Mouse (Mus musculus) stomach, embryonic 15.5 days (tissue): ENCODE measurements around the gene Exoc6. TPM values are rescaled to one million over a fixed set of nuclear protein-coding genes. Genes with fewer than 3 reads are reported as not detected.

ENCODE experiments used
- ATAC-seq: fragments of 200-750 bp; cut with Nextera tagmentation; 2 replicates; pipeline ENCODE4 v1.8.0; 2017; ENCODE audit warnings: low read depth, moderate number of reproducible peaks, moderate TSS enrichment; ENCODE audit not compliant: insufficient read depth, low FRiP score
- H3K27ac ChIP-seq: fragments of 300-500 bp; sonication (generic); 2 replicates; pipeline ENCODE4 v1.5.1; 2015; ENCODE audit warnings: mild to moderate bottlenecking, inconsistent platforms
- H3K27me3 ChIP-seq: fragments of 300-500 bp; sonication (generic); replicated peaks from 2 replicates; pipeline ENCODE4 v1.6.1; 2015; ENCODE audit warnings: inconsistent platforms
- H3K36me3 ChIP-seq: fragments of 300-500 bp; sonication (generic); 2 replicates; pipeline ENCODE4 v1.6.1; 2015; ENCODE audit warnings: inconsistent platforms
- H3K4me1 ChIP-seq: fragments of 300-500 bp; sonication (generic); 2 replicates; pipeline ENCODE4 v1.6.1; 2015; ENCODE audit warnings: inconsistent platforms
- H3K4me2 ChIP-seq: fragments of 300-500 bp; sonication (generic); 2 replicates; pipeline ENCODE4 v1.6.1; 2015; ENCODE audit warnings: mild to moderate bottlenecking, inconsistent platforms
- H3K4me3 ChIP-seq: fragments of 300-500 bp; sonication (generic); replicated peaks from 2 replicates; pipeline ENCODE4 v1.5.1; 2015; ENCODE audit warnings: inconsistent platforms
- H3K9ac ChIP-seq: fragments of 300-500 bp; sonication (generic); 2 replicates; pipeline ENCODE4 v1.6.1; 2015; ENCODE audit warnings: inconsistent platforms
- H3K9me3 ChIP-seq: fragments of 300-500 bp; sonication (generic); 2 replicates; pipeline ENCODE4 v1.6.1; 2016; ENCODE audit warnings: inconsistent platforms
- WGBS: fragments of 180-500 bp; shearing (Covaris S2); methylation state at CpG from one replicate; pipeline ENCODE4 v1.1.7; 2015; 5-methylcytosine and 5-hydroxymethylcytosine counted together
- polyA plus RNA-seq: library from polyadenylated mRNA; unstranded; fragments of >200 nt; fragmentation: Nextera tagmentation; extraction: Ambion mirVana; gene quantifications from 2 replicates; pipeline ENCODE4 v1.2.1, GENCODE M21; 2015

Gene Exoc6
- polyA plus RNA-seq, 1 experiment from 2014 or later, result 14.9 TPM

DNA sequence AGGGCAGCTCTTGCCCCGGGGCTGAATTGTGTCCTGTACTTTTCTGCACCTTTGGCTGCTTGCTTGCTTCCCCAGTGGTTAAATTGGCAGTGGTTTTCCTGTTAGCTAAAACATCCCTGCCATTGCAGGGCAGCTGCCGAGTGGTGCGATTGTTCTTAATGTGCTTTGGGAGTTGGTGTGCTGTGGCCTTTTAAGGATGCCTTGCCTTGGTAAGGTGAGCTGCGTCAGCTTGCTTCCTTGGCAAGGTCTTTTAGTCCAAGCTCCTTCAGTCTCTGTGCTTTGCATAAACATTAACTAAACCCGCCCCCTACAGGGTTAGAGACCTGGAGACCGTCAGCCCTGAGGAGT lies 9.8 kb downstream of the Exoc6 start:
- no peak overlapping the region for H3K4me3 ChIP-seq
- 17% methylated on average over 6 of the region's 6 CpGs for WGBS
- H3K4me1 ChIP-seq, result peaks cover 8% of the 10 kb centered on the region
- H3K9ac ChIP-seq, result no peak overlapping the region
- H3K9me3 ChIP-seq, result no peaks in the 10 kb centered on the region
- H3K36me3 ChIP-seq, result no peaks in the 10 kb centered on the region
- ATAC-seq, result no peak
- H3K4me2 ChIP-seq, result peak overlapping the region; percentile 26
- H3K27me3 ChIP-seq, result no peaks in the 10 kb centered on the region
- H3K27ac ChIP-seq, result peak overlapping the region; percentile 57; the same call in 1 of the 2 replicates

GRCm38 (mm10) chr19:37561106-37561892 lies 11.1 kb downstream of the Exoc6 start:
- no peaks in the 10 kb centered on the region for H3K27me3 ChIP-seq
- no peaks in the 10 kb centered on the region for H3K9me3 ChIP-seq
- H3K4me3 ChIP-seq, result no peak overlapping the region
- WGBS, result 46% methylated on average over 10 of the region's 10 CpGs
- H3K9ac ChIP-seq, result no peak overlapping the region
- H3K36me3 ChIP-seq, result no peaks in the 10 kb centered on the region
- H3K4me1 ChIP-seq, result peaks cover 8% of the 10 kb centered on the region
- peak; percentile 58; the same call in 1 of the 2 replicates for ATAC-seq
- H3K27ac ChIP-seq, result 0 out of 2 replicates have a peak overlapping the region, but pooled peaks have one; percentile 0
- H3K4me2 ChIP-seq, result no peak overlapping the region

DNA sequence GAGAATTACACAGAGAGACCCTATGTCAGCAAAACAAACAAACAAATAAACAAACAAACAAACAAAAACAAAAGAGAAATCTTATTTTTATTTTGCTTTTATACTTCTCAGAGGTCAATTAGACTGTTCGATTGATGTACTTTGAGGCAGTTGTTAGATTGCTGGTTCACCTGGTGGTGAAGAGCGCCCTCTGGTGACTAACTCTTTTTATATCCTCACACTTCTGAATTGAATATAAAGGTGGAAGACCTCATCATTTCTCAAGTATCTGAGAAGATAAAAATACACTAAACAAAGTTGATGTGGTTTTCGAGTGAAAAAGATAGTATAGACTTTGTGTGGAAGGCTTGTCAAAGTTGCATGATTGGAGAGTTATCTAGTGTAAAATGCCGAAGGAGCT lies 13.5 kb downstream of the Exoc6 start:
- H3K27ac ChIP-seq, result no peak overlapping the region

GRCm38 (mm10) chr19:37565806-37566205 lies 15.6 kb downstream of the Exoc6 start:
- WGBS, result 38% methylated on average over 7 of the region's 7 CpGs
- no peaks in the 10 kb centered on the region for H3K9me3 ChIP-seq
- no peak overlapping the region for H3K27ac ChIP-seq
- no peaks in the 10 kb centered on the region for H3K27me3 ChIP-seq
- H3K9ac ChIP-seq, result no peak overlapping the region
- no peaks in the 10 kb centered on the region for H3K4me1 ChIP-seq
- ATAC-seq, result no peak
- no peaks in the 10 kb centered on the region for H3K36me3 ChIP-seq
- H3K4me3 ChIP-seq, result no peak overlapping the region
- H3K4me2 ChIP-seq, result no peak overlapping the region

More for the DNA sequence above, 13.5 kb downstream of the Exoc6 start:
- Histone ChIP-seq H3K4me3 (no peak overlapping the region), H3K9me3 (no peaks in the 10 kb centered on the region), H3K36me3 (no peaks in the 10 kb centered on the region), H3K4me2 (no peak overlapping the region), H3K4me1 (peaks cover 8% of the 10 kb centered on the region), H3K9ac (no peak overlapping the region), H3K27me3 (no peaks in the 10 kb centered on the region)
- WGBS, result 25% methylated on average over 4 of the region's 4 CpGs
- no peak for ATAC-seq

DNA sequence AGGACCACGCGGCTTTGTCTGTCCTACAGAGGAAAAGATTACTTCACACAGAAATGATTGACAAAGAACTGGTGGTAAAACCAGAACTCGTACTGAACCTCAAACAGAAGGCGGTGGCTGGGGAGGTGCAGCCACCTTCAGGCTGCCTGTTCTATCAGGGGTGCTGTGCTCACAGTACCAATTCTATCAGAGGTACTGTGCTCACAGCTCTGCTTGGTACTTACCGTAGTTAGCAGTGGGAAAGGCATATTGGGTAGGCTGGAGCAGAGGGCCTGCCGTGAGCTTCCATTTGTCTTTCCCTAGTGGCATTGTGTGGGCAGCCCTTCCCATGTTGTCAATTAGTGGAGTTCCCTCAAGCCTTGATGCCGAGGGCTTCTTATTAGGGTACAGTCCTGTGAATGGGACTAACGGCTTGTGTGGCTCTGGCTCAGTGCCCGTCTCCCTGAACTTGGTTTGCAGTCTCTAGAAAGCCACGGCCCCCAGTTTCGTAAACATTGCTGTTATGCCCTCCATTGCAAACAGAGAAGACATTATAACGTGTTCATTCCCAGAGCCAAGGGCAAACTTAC lies 19.1 kb downstream of the Exoc6 start:
- ATAC-seq, result no peak
- Histone ChIP-seq H3K27me3 (no peaks in the 10 kb centered on the region), H3K9me3 (no peaks in the 10 kb centered on the region), H3K36me3 (no peaks in the 10 kb centered on the region), H3K9ac (no peak overlapping the region), H3K4me1 (no peaks in the 10 kb centered on the region), H3K4me3 (no peak overlapping the region), H3K27ac (no peak overlapping the region), H3K4me2 (no peak overlapping the region)
- WGBS, result 72% methylated on average over 12 of the region's 12 CpGs

DNA sequence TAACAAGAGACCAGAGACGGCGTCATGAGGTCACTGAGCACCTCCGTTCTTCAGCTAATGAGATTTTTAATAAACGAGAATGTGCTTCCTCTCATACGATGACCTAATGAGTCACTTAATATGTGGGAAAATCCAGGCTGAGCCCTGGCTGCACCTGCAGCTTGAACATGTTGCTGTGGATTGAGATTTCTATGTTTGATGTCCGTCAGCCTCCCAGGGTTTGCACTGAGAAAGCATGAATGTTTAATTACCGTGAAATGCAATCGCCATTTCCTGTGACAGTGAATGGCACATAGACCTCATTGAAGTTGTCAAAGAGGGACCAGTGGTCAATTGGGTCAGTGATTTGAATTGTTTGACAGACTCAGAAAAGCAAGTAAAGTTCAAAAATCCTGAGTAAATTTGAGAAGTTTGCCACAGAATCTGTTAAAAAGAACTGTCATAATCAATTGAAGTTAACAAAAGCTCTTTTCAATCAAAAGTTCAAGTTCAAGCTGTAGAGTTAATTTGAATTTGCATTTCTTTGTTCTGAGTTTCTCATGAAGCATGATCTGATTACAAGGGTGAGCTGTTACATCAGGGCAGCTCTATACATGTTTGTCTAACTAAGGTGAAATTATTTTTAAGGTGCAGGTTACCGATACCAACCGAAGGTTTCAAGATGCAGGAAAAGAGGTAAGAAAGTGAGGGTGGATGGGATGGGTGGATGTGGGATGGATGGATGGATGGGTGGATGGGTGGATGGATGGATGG lies 20.9 kb downstream of the Exoc6 start:
- H3K9me3 ChIP-seq, result no peaks in the 10 kb centered on the region
- H3K9ac ChIP-seq, result no peak overlapping the region
- H3K4me3 ChIP-seq, result no peak overlapping the region
- no peaks in the 10 kb centered on the region for H3K4me1 ChIP-seq
- H3K36me3 ChIP-seq, result no peaks in the 10 kb centered on the region
- H3K27ac ChIP-seq, result no peak overlapping the region
- WGBS, result 82% methylated on average over 10 of the region's 10 CpGs
- no peak overlapping the region for H3K4me2 ChIP-seq
- H3K27me3 ChIP-seq, result no peaks in the 10 kb centered on the region
- no peak for ATAC-seq

GRCm38 (mm10) chr19:37574802-37575201 lies 24.6 kb downstream of the Exoc6 start:
- H3K27ac ChIP-seq, result no peak overlapping the region
- WGBS, result 45% methylated on average over 5 of the region's 5 CpGs
- H3K36me3 ChIP-seq, result no peaks in the 10 kb centered on the region
- H3K4me2 ChIP-seq, result no peak overlapping the region
- H3K9ac ChIP-seq, result no peak overlapping the region
- no peak for ATAC-seq
- H3K9me3 ChIP-seq, result no peaks in the 10 kb centered on the region
- H3K4me1 ChIP-seq, result no peaks in the 10 kb centered on the region
- H3K4me3 ChIP-seq, result no peak overlapping the region
- H3K27me3 ChIP-seq, result no peaks in the 10 kb centered on the region

DNA sequence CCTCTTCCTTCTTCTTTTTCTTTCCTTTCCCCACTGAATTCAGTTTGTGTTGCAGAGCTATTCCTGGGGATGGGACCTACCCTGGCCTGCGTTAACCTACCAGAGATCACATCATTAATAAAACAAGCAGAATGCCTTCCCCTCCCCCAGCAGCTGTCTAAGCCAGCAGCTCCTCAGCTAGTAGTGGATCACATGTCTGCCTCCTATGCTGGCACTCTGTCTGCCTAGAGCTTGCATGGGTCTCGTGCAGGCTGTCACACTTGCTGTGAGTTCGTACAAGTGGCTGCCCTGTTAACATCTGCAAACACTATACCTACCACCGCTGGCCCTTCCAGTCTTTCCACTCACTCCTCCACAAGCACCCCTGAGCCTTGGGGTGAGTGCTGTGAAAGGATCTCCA lies 29.4 kb downstream of the Exoc6 start:
- no peak for ATAC-seq
- Histone ChIP-seq H3K4me2 (no peak overlapping the region), H3K9ac (no peak overlapping the region), H3K4me1 (no peaks in the 10 kb centered on the region), H3K4me3 (no peak overlapping the region), H3K9me3 (no peaks in the 10 kb centered on the region), H3K27ac (no peak overlapping the region), H3K27me3 (no peaks in the 10 kb centered on the region), H3K36me3 (no peaks in the 10 kb centered on the region)
- WGBS, result 47% methylated on average over 4 of the region's 4 CpGs

DNA sequence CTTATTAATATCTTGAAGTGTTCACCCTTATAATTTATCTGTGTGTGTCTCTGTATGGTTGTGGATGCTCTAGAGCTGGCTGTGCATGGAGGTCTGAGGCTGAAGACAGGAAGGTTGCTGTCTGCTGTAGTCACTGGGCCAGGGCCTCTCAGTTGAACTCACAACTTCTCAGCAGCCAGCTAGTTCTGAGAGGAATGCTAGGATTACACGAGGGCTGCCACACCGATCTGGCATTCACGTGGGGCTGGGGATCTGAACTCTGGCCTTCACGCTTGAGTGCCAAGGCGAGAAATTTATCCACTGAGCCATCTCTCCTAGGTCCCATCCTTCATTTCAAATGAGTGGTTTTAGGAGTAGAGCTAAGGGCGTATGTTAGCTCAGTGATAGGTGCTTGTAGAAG lies 30.2 kb downstream of the Exoc6 start:
- Histone ChIP-seq H3K9ac (no peak overlapping the region), H3K9me3 (no peaks in the 10 kb centered on the region), H3K4me3 (no peak overlapping the region), H3K36me3 (no peaks in the 10 kb centered on the region), H3K27me3 (no peaks in the 10 kb centered on the region), H3K4me1 (no peaks in the 10 kb centered on the region), H3K27ac (no peak overlapping the region), H3K4me2 (no peak overlapping the region)
- no peak for ATAC-seq
- WGBS, result 87% methylated on average over 6 of the region's 6 CpGs

GRCm38 (mm10) chr19:37585210-37585609 lies 35.0 kb downstream of the Exoc6 start:
- Histone ChIP-seq H3K4me1 (no peaks in the 10 kb centered on the region), H3K27me3 (no peaks in the 10 kb centered on the region), H3K9me3 (no peaks in the 10 kb centered on the region), H3K4me3 (no peak overlapping the region), H3K4me2 (peak overlapping the region; percentile 8; the same call in 1 of the 2 replicates), H3K9ac (no peak overlapping the region), H3K36me3 (no peaks in the 10 kb centered on the region), H3K27ac (no peak overlapping the region)
- WGBS, result 24% methylated on average over 14 of the region's 14 CpGs
- no peak for ATAC-seq

- no peak overlapping the region for H3K9ac ChIP-seq
- H3K4me3 ChIP-seq, result no peak overlapping the region
- WGBS, result 44% methylated on average over 8 of the region's 8 CpGs
- no peak overlapping the region for H3K27ac ChIP-seq
- no peaks in the 10 kb centered on the region for H3K27me3 ChIP-seq
- no peaks in the 10 kb centered on the region for H3K9me3 ChIP-seq
- H3K36me3 ChIP-seq, result no peaks in the 10 kb centered on the region
- ATAC-seq, result no peak
- H3K4me2 ChIP-seq, result no peak overlapping the region
- H3K4me1 ChIP-seq, result no peaks in the 10 kb centered on the region
Measured at GRCm38 (mm10) chr19:37585684-37586083, 35.5 kb downstream of the Exoc6 start.

- H3K4me1 ChIP-seq, result no peaks in the 10 kb centered on the region
- ATAC-seq, result no peak
- no peak overlapping the region for H3K9ac ChIP-seq
- WGBS, result 92% methylated on average over 7 of the region's 7 CpGs
- H3K4me2 ChIP-seq, result no peak overlapping the region
- H3K27me3 ChIP-seq, result no peaks in the 10 kb centered on the region
- H3K9me3 ChIP-seq, result no peaks in the 10 kb centered on the region
- no peak overlapping the region for H3K27ac ChIP-seq
- H3K4me3 ChIP-seq, result no peak overlapping the region
- H3K36me3 ChIP-seq, result no peaks in the 10 kb centered on the region
Measured at GRCm38 (mm10) chr19:37590544-37590943, 40.3 kb downstream of the Exoc6 start.
